Mouse (Mus musculus): ENCODE data around the gene Pde8a. TPM values are rescaled to one million over a fixed set of nuclear protein-coding genes. Genes with fewer than 3 reads are reported as not detected.

The Pde8a gene
- polyA plus RNA-seq, 1 experiment from 2014 or later, result 3.3 TPM

DNA sequence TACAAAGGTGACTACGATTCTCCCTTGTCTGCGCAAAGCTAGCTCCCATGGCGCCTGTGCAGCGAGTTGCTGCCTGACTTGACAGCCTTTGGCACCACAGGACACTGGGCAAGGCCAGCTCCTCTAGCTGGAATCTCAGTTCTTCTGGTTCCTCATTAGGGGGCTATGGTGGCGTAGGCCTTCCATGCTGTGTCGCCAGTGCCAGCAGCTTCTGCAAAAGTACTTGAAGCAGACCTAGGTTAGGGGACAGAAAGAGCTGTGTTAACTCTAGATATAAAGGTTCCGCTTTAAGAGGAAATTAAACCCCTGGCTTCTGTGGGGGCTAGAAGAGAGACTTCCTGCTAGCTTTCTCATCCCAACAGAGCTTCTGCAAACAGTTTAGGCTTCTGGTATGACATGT lies 134.8 kb downstream of the Pde8a start:
- Histone ChIP-seq H3K4me3 (no peak overlapping the region), H3K27me3 (ENCODE audit: low read depth, poor library complexity, severe bottlenecking) (no peaks in the 10 kb centered on the region), H3K27ac (no peak overlapping the region), H3K36me3 (peaks cover 13% of the 10 kb centered on the region), H3K4me1 (peaks cover 11% of the 10 kb centered on the region), H3K9me3 (replicated peaks) (no peaks in the 10 kb centered on the region)
- 76% methylated on average over 7 of the region's 7 CpGs for WGBS
- no peak for DNase-seq (ENCODE audit: low spot score)

DNA sequence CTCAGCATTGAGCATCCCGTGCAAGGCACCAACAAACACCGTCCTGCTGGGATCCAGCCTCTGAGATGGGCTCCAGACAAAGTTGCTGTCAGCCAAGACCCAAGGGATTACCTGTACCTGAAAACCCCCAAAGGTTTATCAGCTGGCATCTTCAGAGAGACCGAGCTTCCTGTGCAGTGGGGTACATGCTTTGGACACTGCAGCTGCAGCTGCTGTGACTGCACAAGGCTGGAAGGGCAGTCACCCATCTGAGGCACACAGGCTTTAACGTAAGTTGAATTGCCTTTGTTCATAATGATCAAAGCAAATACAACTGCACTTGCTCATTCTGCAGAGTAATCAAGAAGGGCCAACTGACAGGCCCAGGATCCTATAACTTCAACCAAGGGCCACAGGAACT lies 138.4 kb downstream of the Pde8a start:
- Histone ChIP-seq H3K27ac (no peak overlapping the region), H3K4me1 (peaks cover 23% of the 10 kb centered on the region), H3K27me3 (ENCODE audit: low read depth, poor library complexity, severe bottlenecking) (no peaks in the 10 kb centered on the region), H3K36me3 (no peaks in the 10 kb centered on the region), H3K4me3 (no peak overlapping the region), H3K9me3 (replicated peaks) (no peaks in the 10 kb centered on the region)
- DNase-seq (ENCODE audit: low spot score), result peak; percentile 17
- 81% methylated on average over 4 of the region's 4 CpGs for WGBS

DNA sequence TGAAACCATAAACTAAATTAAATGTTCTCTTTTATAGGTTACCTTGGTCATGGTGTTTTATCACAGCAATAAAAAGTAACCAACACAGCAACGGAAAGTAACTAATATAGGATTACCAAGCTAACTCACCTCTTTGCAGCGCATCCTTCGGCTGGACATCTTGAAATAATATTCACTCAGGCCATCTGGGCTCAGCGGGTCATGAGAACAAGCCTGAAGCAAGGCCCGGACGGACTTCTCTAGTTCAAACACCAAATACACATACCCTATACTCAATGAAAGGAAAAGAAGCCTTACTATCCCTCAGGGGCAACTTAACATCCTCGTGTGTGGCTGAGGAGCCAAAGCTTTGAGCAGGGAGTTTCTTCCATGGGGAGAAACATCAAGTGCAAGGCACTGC lies 142.3 kb downstream of the Pde8a start:
- peak; percentile 32 for DNase-seq (ENCODE audit: low spot score)

DNA sequence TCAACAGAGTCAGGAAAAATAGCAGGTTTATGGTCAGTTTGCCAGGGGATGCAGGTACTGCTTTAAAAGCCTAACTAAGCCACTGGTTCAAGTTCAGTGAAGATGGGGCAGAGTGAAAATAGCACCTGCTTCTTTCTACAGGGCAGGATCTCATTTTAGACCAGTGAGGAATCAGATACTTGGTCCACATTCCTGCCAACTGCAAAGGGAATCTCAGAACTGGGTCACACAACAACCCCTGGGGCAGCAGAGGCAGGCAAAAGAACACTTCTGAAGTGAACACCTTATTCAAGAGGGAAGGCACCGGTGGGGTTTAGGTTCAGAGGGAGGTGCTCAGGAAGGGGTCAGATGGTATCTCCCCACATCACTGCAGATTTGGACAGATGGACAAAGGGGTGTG lies 143.0 kb downstream of the Pde8a start:
- DNase-seq (ENCODE audit: low spot score), result peak; percentile 24
- Histone ChIP-seq H3K27ac (no peak overlapping the region), H3K9me3 (replicated peaks) (no peaks in the 10 kb centered on the region), H3K36me3 (no peaks in the 10 kb centered on the region), H3K27me3 (ENCODE audit: low read depth, poor library complexity, severe bottlenecking) (no peaks in the 10 kb centered on the region), H3K4me1 (peaks cover 23% of the 10 kb centered on the region), H3K4me3 (no peak overlapping the region)
- 87% methylated on average over 1 of the region's 1 CpGs for WGBS

More for the DNA sequence above, 142.3 kb downstream of the Pde8a start:
- no peaks in the 10 kb centered on the region for H3K36me3 ChIP-seq
- 65% methylated on average over 7 of the region's 7 CpGs for WGBS
- peaks cover 23% of the 10 kb centered on the region for H3K4me1 ChIP-seq
- no peaks in the 10 kb centered on the region for H3K9me3 ChIP-seq (replicated peaks)
- no peak overlapping the region for H3K4me3 ChIP-seq
- no peaks in the 10 kb centered on the region for H3K27me3 ChIP-seq (ENCODE audit: low read depth, poor library complexity, severe bottlenecking)
- no peak overlapping the region for H3K27ac ChIP-seq

DNA sequence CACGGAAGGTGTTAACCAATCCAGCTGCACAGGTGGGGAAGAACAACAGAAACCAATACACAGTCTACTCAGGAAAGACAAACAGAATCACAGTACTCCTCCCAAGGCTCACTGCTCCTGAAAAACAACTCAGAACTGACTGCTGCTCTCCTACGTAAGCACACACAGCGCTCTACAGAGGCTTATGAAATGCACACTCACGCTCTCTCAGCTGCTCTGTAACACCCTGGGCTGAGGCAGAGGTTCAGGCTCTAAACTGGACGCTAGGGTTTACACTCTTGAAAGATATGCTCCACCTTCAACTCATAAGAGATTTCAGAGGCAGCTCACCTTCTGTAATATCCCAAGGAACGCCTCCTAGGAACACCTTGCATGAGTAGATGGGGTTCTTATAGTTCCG lies 143.6 kb downstream of the Pde8a start:
- H3K4me1 ChIP-seq, result peaks cover 23% of the 10 kb centered on the region
- no peak overlapping the region for H3K27ac ChIP-seq
- 86% methylated on average over 7 of the region's 7 CpGs for WGBS
- no peaks in the 10 kb centered on the region for H3K9me3 ChIP-seq (replicated peaks)
- DNase-seq (ENCODE audit: low spot score), result peak; percentile 14
- H3K4me3 ChIP-seq, result no peak overlapping the region
- no peaks in the 10 kb centered on the region for H3K36me3 ChIP-seq
- no peaks in the 10 kb centered on the region for H3K27me3 ChIP-seq (ENCODE audit: low read depth, poor library complexity, severe bottlenecking)

DNA sequence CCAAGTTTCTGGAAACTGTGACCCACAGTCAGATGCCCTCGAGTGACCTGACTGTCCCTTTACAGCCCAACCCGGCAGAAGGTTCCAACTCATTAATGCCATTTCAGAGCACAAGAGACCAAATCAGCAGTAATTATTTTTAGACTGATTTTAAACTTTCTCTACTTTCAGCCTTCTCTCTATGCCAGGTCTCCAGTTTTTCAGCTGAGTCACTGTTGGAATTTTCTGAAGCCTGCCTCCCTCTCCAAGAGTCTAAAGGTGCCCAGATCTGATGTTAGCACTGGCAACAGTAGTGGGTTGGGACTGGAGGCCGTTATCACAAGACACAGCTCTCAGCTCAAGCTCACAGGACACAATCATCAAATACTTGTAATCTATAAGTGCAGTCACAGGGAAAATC lies 154.6 kb downstream of the Pde8a start:
- Histone ChIP-seq H3K9me3 (replicated peaks) (no peaks in the 10 kb centered on the region), H3K4me3 (no peak overlapping the region), H3K4me1 (0 out of 2 replicates have a peak, but pooled peaks cover 6% of the 10 kb centered on the region), H3K27ac (no peak overlapping the region), H3K36me3 (no peaks in the 10 kb centered on the region), H3K27me3 (ENCODE audit: low read depth, poor library complexity, severe bottlenecking) (peaks cover 22% of the 10 kb centered on the region; the same call in 1 of the 2 replicates)
- WGBS, result 80% methylated on average over 3 of the region's 3 CpGs
- no peak for DNase-seq (ENCODE audit: low spot score)

DNA sequence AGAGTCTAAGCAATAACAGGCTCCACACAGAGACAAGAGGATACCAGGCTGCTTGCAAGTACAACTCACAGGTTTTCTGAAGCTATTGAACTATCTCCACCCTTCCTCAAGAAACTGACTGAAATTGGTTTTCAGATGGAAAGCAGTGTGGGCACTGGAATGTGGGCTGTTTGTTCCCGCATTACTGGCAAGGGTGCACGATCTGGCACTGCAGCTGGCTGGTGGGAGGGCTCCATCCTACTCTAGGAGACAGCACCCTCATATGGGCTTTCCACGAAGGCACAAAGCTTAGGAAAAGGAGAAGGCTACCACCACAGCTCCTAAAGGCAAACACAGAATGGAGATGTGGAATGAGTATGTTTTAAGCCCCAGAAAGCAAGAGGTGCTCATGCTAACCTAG lies 156.3 kb downstream of the Pde8a start:
- Histone ChIP-seq H3K27ac (no peak overlapping the region), H3K9me3 (replicated peaks) (no peaks in the 10 kb centered on the region), H3K4me3 (no peak overlapping the region), H3K4me1 (0 out of 2 replicates have a peak, but pooled peaks cover 6% of the 10 kb centered on the region), H3K36me3 (no peaks in the 10 kb centered on the region), H3K27me3 (ENCODE audit: low read depth, poor library complexity, severe bottlenecking) (peaks cover 31% of the 10 kb centered on the region; the same call in 1 of the 2 replicates)
- 71% methylated on average over 3 of the region's 3 CpGs for WGBS
- DNase-seq (ENCODE audit: low spot score), result no peak

DNA sequence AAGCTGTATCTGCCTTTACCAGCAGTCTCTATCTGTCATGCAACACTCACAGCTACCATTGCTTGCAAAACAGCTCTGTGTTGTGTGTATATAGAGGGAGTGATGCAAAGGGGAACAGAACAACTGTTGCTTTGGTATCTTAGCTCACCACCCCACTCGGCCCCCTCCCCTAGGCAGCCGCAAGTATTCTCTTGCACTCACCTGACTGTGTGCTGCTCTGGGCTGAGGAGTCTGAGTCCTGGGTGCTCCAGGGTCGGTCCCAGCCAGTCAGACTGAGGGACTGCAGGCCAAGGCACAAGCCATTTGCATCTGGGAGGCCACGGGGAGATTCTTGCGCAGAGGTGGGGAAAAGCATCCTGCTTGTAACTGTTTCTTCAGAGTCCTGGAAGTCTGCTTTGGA lies 158.4 kb downstream of the Pde8a start:
- DNase-seq (ENCODE audit: low spot score), result no peak
- no peak overlapping the region for H3K4me3 ChIP-seq
- no peak overlapping the region for H3K27ac ChIP-seq
- H3K4me1 ChIP-seq, result 0 out of 2 replicates have a peak, but pooled peaks cover 6% of the 10 kb centered on the region
- H3K9me3 ChIP-seq (replicated peaks), result no peaks in the 10 kb centered on the region
- WGBS, result 20% methylated on average over 5 of the region's 5 CpGs
- H3K36me3 ChIP-seq, result no peaks in the 10 kb centered on the region
- H3K27me3 ChIP-seq (ENCODE audit: low read depth, poor library complexity, severe bottlenecking), result peaks cover 31% of the 10 kb centered on the region; the same call in 1 of the 2 replicates

DNA sequence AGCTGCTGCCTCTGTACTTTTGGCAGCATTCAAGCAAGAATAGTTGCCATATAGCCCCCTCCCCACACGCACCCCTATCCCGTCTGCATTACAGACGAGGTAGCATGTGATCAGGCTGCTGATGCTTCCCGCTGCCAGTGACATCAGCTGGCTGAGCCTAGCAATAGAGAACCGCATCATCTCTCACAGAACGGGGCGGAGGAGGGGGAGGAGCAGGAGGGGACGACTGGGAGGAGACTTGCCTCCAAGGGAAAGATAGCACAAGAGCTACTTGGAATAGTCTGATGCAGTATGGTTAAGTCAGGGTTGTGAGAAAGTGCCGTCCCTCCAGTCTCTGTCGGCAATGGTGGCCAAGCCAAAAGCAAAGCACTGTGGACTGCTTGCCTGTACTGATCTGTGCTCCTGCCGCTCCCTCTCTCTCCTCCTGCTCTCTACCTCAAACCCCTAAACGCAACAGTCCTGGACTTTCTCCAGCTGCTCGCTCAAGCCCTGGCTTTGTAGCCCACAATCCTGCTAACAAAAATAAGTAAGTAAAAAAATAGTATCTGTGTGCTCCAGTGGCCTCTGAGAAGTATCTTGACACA lies 159.0 kb downstream of the Pde8a start:
- H3K27me3 ChIP-seq (ENCODE audit: low read depth, poor library complexity, severe bottlenecking), result peaks cover 31% of the 10 kb centered on the region; the same call in 1 of the 2 replicates
- H3K4me1 ChIP-seq, result 0 out of 2 replicates have a peak, but pooled peaks cover 6% of the 10 kb centered on the region
- H3K4me3 ChIP-seq, result peak overlapping the region; percentile 13; the same call in 1 of the 2 replicates
- peak; percentile 32 for DNase-seq (ENCODE audit: low spot score)
- WGBS, result 7% methylated on average over 13 of the region's 13 CpGs
- no peak overlapping the region for H3K27ac ChIP-seq
- no peaks in the 10 kb centered on the region for H3K36me3 ChIP-seq
- H3K9me3 ChIP-seq (replicated peaks), result no peaks in the 10 kb centered on the region

DNA sequence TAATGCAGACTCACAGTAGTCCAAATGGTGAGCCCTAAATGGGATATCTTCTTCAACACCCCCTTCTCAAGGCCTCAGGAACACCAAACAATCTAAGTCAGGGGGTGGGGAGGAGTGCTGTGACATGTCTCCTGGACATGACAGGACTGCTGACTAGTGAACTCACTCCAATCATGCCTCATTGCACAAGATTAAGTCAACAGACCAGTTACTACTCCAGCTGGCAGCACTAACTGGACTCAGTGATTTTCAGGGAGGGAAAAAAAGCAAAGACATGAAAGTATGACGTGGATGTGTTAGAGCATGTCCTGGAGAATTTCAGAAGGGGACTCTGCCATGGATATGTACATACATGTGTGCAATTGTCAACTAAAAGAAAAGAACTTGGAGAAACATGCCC lies 166.0 kb downstream of the Pde8a start:
- no peaks in the 10 kb centered on the region for H3K27me3 ChIP-seq (ENCODE audit: low read depth, poor library complexity, severe bottlenecking)
- 75% methylated on average over 1 of the region's 1 CpGs for WGBS

More for the DNA sequence above, 166.0 kb downstream of the Pde8a start:
- no peaks in the 10 kb centered on the region for H3K9me3 ChIP-seq (replicated peaks)
- DNase-seq (ENCODE audit: low spot score), result no peak
- no peaks in the 10 kb centered on the region for H3K36me3 ChIP-seq
- H3K27ac ChIP-seq, result no peak overlapping the region
- no peaks in the 10 kb centered on the region for H3K4me1 ChIP-seq
- H3K4me3 ChIP-seq, result no peak overlapping the region

Other genes starting within 250 kb of the Pde8a start
- gene Zfp592, start 219.9 kb upstream of the Pde8a start, polyA plus RNA-seq (2016; fragmentation: Nextera tagmentation; extraction: Ambion mirVana), result 15.7 and 16.1 TPM in 2 replicates
- gene Alpk3, start 156.0 kb upstream of the Pde8a start, polyA plus RNA-seq (2016; fragmentation: Nextera tagmentation; extraction: Ambion mirVana), result 0.19 and 0.48 TPM in 2 replicates
- gene Slc28a1, start 98.8 kb upstream of the Pde8a start, polyA plus RNA-seq (2016; fragmentation: Nextera tagmentation; extraction: Ambion mirVana), result 0.09 TPM in 1 of 2 replicates, not detected in the other
- 1,200 and 1,332 TPM in 2 replicates for gene Rps17, start 131.7 kb downstream of the Pde8a start, polyA plus RNA-seq (2016; fragmentation: Nextera tagmentation; extraction: Ambion mirVana)
- 0.08 TPM in 1 of 2 replicates, not detected in the other for gene Cpeb1, start 241.9 kb downstream of the Pde8a start, polyA plus RNA-seq (2016; fragmentation: Nextera tagmentation; extraction: Ambion mirVana)

Measured in limb, embryonic 10.5 days (tissue).